Mouse (Mus musculus): ENCODE results near the gene Ppig.

The Ppig gene

DNA sequence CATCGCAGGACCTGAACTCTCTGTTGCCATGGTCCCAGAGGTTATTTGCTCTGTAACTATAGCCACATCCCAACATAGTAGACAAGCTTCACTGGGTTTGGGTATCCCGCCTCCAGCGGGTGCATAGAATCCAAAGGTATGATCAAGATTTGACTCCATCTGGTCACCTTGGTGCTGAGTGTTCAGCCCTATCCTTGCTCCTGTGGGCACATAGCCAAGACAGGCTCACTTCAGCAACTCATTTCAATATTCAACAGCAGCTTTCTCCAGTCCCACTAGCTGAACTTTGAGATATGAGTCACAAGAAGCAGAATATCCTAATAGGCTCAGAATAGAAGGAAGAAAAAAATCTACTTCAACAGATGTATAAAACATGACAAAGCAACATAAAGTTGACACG is 41.0 kb downstream of the Ppig start:
- DNase-seq (ENCODE audit: low spot score) = no peak

DNA sequence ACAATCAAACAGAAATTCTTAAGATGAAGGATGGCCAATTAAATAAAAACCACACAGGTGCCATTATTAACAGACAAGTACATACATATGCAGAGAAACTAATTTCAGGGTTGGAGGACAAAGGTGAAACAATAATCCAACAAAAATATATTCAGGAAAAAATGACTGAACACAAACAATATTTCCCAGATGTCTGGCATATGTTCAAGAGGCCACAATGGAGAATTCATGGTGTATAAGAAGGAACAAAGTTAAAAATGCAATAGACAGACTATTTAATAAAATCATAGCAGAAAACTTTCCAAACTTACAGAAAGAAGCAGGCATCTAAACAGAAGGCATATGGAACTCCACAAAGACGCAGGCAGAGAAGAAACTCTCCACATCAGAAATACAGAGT is 42.4 kb downstream of the Ppig start:
- no peak for DNase-seq (ENCODE audit: low spot score)

DNA sequence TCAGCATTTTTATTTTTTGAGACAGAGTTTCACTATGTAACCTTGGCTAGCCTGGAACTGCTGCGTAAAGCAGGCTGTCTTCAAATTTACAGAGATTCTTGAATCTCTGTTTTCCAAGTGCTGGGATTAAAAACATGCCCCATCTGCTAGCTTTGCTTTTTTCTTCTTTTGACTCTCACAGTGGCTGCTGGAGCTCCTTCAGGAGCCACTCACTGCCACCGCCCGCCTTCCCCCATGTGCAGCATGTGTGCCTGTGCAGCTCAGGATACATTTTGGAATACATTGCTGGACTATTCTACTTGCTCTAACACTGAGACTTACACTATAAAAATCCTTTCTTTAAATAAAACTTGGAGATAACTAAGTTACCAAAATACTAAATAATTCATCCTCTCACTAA is 51.0 kb downstream of the Ppig start:
- no peak for DNase-seq (ENCODE audit: low spot score)

DNA sequence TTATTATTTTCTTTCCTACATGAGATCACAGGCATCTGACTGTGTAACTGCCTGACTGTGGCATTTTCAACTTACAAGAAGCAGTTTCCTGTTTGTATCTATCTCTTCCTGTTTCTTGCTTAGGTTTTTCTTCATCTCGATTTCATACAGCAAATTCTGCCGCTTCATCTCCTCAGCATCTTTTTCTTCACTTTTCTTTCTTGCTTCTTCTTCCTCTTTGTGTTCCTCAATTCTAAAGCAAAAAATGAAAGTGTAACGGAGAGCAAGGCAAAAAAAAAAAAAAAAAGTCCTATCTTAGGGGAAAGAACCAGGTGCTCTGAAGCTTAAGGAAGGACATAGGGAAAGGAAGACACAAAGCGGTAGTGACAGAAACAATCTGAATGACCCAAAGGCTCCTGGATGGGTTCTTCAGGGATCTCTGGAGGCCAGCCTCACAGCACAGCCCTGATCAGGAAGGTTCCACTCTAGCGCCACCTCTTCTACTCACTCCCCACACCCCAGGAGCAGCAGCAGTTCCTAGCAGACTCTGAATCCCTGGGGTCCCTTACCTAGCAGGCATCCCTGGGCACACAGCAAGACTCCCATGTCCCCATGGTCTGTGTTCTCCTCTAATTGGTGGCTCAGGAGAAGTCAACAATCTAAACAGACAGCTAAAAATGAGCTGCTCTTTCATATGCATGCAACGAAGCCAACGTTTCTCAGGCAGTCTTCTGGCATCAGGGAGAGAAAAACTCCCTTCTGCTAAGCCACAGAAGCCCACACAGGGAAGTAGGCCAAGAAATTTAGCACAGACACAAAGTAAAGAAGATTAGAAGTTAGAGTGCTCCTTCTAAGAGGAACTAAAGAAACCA is 55.9 kb downstream of the Ppig start:
- DNase-seq (ENCODE audit: low spot score) = no peak

DNA sequence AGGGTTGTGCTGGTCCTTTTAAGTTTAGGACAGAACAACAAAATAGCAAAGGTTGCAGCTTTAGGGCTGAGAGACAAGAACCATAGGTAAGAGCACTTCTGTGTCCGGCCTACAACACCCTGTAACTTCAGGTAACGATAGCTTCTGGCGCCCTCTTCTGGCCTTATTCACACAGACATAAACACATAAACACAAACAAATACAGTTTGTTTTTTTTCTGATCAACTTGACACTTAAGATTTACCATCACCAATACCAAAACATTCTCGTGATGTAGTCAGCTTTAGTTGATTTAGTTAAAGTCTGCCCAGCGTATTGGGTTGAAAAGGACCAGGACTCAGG is 56.5 kb downstream of the Ppig start:
- no peak for DNase-seq (ENCODE audit: low spot score)

DNA sequence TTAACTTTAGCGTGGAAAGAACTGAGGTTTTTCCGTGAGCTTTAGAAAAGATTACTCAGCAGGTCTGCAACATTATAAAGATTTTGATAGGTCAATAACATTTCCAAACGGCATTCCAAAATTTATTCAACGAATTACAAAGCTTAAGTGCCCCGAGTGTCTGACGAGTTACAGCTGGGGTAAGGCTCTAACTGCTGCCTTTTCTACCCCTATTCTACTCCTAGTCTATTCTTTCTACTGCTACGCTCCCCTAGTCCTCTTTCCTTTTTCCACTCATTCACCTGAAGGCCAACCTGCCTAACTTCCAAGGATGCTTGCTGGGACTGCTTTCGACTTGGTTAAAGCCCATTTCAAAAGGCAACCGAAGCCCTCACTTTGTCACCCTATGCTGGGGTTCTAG is 66.6 kb downstream of the Ppig start:
- DNase-seq (ENCODE audit: low spot score) = peak; percentile 18

DNA sequence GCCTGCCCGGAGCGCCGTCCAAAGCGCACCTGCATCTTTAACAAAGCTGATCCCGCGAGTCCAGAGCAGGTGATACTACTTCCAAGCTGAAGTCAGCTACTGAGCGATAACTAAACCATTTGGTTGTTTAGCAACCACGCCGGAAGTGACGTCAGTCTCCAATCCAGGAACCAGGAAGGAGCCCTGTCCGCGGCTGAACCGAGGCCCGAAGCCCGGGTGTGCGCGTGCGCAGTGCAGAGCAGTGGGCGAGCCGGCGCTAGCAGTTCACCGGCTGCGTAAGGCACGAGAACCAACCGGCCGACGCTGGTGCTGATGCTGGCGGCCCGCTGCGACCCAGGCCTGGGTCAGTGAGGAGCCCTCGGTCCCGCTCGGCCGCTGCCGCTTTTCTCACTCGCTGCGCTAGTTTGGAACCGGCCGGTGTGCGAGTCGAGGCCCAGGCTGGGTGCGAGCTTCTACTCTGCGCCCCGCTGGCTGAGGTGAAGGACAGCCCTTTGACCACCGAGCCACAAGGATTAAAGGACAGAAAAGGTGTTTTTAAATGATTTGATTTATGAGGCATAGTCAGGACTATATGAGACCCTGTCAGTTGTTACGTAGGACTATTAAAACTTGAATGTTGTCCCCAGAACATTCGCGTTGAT is 67.2 kb downstream of the Ppig start, which contains the start of the genes Ccdc173 and Phospho2:
Gene Ccdc173 (minus strand): TSS at position 147 of the 641 bp plus-strand sequence.
Gene Phospho2 (plus strand): TSS at position 195 of the 641 bp plus-strand sequence.
- peak; percentile 98 for DNase-seq (ENCODE audit: low spot score)

DNA sequence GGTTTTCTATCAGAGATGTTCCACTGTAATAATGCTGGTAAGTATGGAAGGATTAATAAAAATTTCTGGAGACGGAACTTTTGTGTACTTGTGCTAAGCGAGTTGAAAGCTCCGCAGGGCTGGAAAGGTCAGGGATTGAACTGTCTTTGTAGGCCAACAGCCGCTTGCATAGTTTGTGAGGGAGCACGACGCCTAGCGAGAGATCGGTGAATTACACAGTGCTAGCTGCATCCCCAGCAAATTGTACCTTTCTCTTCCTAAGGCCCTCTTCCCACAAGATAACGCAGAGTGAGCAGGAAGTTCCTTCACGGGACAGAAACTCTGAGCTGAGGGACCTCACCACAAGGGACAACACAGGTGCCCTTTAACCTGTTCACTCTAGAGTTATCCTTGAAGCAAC is 67.9 kb downstream of the Ppig start:
- peak; percentile 91 for DNase-seq (ENCODE audit: low spot score)

DNA sequence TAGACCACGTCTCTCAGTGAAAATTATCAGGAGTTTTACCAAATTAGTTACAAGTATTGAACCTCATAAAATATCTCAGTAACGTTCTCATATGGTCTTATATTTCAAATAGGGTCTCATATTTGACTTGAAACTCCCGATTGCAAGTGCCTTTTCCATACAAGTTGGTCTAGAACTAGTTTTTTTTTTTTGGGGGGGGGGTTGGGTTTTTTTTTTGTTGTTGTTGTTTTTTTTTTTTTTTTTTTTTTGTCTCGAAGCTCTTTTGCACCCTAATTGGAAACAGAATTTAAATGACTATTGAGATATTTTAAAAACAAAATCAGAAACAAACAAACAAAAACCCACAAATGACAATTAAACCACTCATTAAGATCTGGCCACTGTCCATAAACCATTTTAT is 68.4 kb downstream of the Ppig start:
- no peak for DNase-seq (ENCODE audit: low spot score)

DNA sequence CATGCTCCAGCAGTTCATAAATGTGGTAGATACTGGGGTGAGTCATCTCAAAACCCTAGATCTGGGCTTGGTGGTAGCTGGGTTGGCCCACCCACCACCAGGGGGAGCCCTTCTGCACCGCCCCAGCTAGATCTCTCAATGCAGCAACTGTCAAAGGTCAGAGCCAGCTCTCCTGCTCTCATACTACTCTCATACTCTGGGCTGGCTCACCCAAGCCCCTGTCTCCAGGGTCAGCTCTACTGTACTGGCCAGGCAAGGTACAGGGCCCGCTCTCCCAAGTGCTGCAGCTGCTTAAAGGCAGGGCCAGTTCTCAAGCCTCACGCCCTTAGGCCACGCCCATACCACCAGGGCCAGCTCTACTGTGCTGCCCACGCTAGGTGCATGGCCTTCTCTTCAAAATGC is 80.6 kb downstream of the Ppig start:
- DNase-seq (ENCODE audit: low spot score) = no peak
